Mouse (Mus musculus) layer of hippocampus, adult 9-11 months (tissue): Measurements from ENCODE around the gene Idua.

Experiments
- DNase-seq: peaks from one replicate; pipeline ENCODE4 v3.0.0; 2022

Gene Idua

GRCm38 (mm10) chr5:108655381-108655780 is 4.8 kb upstream of the Idua start:
- no peak for DNase-seq

DNA sequence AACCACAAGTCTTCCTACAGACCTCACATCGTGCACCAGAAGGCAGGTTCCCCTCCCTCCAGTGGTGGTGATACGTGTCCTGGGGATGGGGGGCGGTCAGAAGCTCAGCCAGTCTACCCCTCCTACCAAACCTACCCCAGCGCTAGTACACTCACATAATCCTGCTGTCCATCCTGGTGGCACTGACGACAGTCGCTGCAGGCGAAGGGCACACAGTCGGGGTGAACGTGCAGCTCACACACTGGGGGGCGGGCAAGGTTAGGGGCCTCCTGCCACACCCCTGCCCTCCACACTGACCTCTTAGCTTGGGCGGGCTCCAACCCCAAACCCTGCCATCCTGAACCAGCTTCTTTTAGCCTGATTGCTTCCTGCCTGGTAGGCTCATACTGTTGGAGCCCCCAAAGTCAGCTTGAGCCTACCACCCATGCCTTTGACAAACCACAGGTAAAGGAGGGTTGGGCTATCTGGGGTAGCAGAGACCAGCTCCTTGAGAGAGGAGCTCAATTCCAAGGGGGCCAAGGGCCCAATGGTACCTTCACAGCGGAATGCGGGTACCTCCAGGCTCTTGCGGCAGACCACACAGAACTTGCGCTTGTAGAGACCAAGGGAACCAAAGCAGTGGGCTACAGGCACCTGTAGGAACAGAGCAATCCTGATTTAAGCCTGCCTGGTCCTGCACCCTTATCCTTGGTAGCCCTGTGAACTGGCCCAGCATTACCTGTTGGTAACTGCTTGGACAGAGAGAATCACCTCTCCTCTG is 4.1 kb upstream of the Idua start:
- DNase-seq = no peak

GRCm38 (mm10) chr5:108657406-108657805 is 2.7 kb upstream of the Idua start:
- no peak for DNase-seq

GRCm38 (mm10) chr5:108658611-108659010 is 1.5 kb upstream of the Idua start:
- DNase-seq = no peak

DNA sequence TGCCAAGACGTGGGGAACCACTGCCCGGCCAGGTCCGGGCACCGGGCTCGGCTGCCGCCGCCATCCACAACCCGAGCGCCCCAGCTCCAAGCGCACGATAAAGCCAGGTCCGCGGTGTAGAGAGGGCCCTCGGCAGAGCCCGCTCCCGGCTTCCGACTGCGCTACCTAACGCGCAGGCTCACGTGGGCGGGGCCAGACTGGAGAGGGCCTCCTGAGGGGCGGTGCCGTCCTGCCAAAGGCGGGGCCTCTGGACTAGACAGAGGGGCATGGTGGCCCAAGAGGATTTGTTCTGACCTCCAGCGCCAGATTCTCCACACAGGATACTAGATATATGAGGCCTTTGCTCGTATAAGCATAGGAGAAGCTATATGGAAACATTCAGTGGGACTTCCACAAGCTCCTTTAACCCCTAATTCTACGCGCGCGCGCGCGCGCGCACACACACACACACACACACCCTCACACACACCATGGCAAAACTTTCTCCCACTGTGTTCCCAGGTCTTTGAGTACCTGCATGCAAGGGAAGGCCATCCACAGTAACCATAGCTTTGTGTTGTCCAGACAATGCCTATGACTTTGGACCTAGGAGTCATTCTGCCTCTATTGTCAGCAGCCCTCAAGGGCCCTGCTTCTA is 619 bp downstream of the Idua start:
- DNase-seq = peak; percentile 93

GRCm38 (mm10) chr5:108662772-108663171 is 2.6 kb downstream of the Idua start:
- DNase-seq = no peak

- no peak for DNase-seq
Measured at GRCm38 (mm10) chr5:108665066-108665465, 4.9 kb downstream of the Idua start.

DNA sequence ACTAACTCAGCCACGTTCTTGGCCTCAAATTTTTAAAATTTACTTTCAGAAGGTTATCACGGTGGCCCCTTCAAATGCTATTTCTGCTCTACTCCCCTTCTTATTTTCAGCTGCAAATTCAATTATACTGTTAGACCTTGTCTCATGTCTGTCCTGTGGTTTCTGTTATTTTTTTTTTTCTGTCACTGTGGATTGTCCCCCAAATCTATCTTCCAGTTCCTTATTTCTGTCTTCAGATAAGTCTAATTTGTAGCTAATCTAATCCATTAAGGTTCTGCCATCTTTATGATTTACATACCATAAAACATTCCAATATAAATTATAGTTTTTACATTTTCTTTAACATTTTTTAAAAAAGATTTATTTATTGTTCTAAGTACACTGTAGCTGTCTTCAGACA is 7.2 kb downstream of the Idua start:
- no peak for DNase-seq

DNA sequence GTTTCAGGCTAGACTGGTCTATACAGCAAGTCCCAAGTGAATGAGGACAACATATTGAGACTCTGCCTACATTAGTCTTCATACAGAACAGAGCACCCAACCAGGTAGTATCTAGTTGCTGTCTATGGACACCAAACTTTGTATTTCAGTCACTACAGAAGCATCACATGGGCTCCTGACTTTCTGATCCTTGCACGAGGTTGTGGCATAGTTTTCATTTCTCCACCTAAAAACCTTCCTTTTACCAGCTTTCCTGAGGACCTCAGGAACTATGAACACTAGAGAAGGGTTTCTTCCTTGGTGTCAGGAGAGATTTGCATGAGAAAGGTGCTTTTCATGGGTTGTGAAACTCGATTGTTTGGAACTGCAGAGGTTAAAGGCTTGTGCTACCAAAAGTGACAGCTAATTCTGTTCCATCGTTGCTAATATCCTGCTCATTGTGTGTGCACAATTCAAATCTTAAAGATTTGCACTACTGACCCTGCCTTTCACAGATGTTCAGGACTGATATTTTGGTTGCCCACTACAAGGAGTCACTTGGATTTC is 8.3 kb downstream of the Idua start:
- no peak for DNase-seq

GRCm38 (mm10) chr5:108668977-108669936 is 9.1 kb downstream of the Idua start, which contains the start of gene Dgkq:
Gene Dgkq (minus strand): TSS chr5:108669672.
- DNase-seq = peak; percentile 92

GRCm38 (mm10) chr5:108669986-108670385 is 9.9 kb downstream of the Idua start:
- no peak for DNase-seq

- DNase-seq = no peak
Measured at GRCm38 (mm10) chr5:108670785-108671184, 10.7 kb downstream of the Idua start.

DNA sequence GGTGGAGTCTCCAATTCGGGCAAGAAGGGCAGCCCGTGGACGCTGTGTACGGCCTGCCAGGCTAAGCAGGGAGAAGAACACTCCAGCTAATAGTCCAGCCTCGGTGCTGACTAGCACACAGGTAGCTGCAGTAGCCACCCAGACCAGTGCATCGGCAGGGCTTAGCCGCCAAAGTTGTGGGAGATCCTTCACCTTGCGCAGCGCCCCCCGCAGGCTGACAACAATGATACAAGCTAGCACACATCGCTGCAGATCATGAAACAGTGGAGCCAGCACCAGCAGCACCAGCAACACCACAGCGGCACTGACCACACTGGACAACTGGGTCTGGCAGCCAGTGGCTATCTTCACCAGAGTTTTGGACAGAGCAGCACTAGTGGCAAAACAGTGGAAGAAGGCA is 11.6 kb downstream of the Idua start:
- DNase-seq = no peak

- DNase-seq = no peak
Measured at GRCm38 (mm10) chr5:108674624-108675023, 14.5 kb downstream of the Idua start.

DNA sequence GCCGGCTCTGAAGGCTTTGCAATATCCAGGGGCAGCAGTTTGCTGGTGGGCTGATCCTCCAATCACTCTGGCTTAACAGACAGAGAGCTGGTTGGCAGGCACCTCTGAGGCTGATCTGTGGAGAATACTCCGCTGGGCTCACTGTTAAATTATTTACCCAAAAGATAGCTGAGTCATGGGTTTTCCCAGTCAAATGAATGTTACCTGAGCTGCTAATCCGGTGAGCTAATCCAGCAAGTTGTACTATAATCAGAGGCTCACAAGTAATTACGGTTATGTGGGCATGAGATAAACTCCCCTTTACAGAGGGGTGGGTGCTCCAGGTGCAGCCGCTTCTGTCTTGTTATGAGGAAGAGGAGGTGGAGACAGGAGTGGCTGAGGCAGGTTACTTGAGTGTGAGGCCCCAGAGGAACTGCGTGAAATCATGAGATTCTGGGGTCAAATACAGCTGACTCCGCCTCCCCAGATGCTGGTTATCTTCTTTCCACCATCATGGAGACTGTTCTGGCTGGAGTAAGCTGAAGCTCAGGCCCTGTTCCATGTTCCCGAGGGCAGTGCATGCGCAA is 15.2 kb downstream of the Idua start, which contains the start of gene Slc26a1:
Slc26a1 (minus strand) TSS at position 319 of the 566 bp plus-strand sequence.
- no peak for DNase-seq

GRCm38 (mm10) chr5:108676772-108677498 is 16.8 kb downstream of the Idua start:
- DNase-seq = no peak

GRCm38 (mm10) chr5:108677605-108678295 is 17.6 kb downstream of the Idua start:
- peak; percentile 91 for DNase-seq

GRCm38 (mm10) chr5:108678296-108678854 is 18.2 kb downstream of the Idua start:
- no peak for DNase-seq

- no peak for DNase-seq
Measured at GRCm38 (mm10) chr5:108679909-108680308, 19.8 kb downstream of the Idua start.

DNA sequence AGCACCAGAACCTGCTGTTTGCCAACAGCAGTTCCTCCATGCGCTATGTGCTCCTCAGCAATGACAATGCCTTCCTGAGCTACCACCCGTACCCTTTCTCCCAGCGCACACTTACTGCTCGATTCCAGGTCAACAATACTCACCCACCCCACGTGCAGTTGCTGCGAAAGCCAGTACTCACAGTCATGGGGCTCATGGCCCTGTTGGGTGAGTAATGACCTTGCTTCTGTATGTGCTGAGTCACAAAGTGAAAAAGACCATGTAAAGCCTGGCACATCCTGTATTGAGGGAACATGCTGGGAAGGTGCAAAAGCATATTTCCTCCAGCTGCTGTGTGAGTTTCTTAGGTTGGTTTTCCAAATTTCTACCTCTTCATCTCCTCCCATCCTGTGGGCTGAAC is 20.7 kb downstream of the Idua start:
- DNase-seq = no peak

DNA sequence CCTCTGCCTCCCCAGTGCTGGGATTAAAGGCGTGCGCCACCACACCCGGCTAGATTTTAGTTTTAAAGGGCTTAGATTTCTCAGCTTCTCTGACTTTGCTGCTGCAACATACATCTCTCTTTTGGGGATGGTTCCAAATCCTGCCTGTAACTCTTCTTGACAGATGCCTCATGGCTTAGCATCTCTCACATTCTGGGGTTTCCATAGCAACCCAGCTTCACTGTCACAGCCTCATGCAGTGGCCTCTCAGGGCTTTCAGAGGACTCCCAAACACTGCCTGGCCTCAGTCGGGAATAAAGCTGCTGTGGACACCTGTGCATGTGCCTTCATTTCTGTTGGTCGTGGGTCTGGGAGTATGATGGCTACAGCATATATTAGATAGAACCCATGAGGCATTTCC is 29.0 kb downstream of the Idua start:
- DNase-seq = peak; percentile 65
